Mouse (Mus musculus): ENCODE measurements at regions not wholly inside any gene's neighbourhood (a gene's known extent, or its start where the extent isn't known, plus 50 kb on each side); places are given as distances from the start of the nearest gene placed in this dataset.
A peak's percentile ranks its signal among the peaks of the same experiment; 100 is the strongest.
"Not testable (repeated sequence)": the region's sequence is repeated elsewhere in the genome, so short reads cannot be mapped to it uniquely, and the experiment has no call there.

- intact Hi-C loops (cut with DNase I): no loop called here
- Histone ChIP-seq H3K4me3 (no peak overlapping the region), H3K27ac (no peak overlapping the region)
- TF ChIP-seq CTCF (IDR thresholded peaks at IDR 0.05): no peak
- no peak for DNase-seq (ENCODE audit: extremely low spot score in 1 of 2, low spot score in 2 of 2)
Measured at GRCm38 (mm10) chr6:53207781-53208180, 79.3 kb upstream of the Creb5 start.

GRCm38 (mm10) chr6:53207361-53207760 lies 79.7 kb upstream of the Creb5 start:
- TF ChIP-seq CTCF (IDR thresholded peaks at IDR 0.05): no peak
- Histone ChIP-seq H3K27ac (no peak overlapping the region), H3K4me3 (no peak overlapping the region)
- intact Hi-C loops (cut with DNase I): no loop called here
- DNase-seq (ENCODE audit: extremely low spot score in 1 of 2, low spot score in 2 of 2): no peak

GRCm38 (mm10) chr6:53201281-53201956 lies 85.7 kb upstream of the Creb5 start:
- intact Hi-C loops (cut with DNase I): no loop called here
- no peak for TF ChIP-seq CTCF (IDR thresholded peaks at IDR 0.05)
- Histone ChIP-seq H3K4me3 (no peak overlapping the region), H3K27ac (no peak overlapping the region)
- no peak for DNase-seq (ENCODE audit: extremely low spot score in 1 of 2, low spot score in 2 of 2)

- Histone ChIP-seq H3K27ac (no peak overlapping the region), H3K4me3 (no peak overlapping the region)
- no peak for TF ChIP-seq CTCF (IDR thresholded peaks at IDR 0.05)
- intact Hi-C loops (cut with DNase I): no loop called here
- no peak for DNase-seq (ENCODE audit: extremely low spot score in 1 of 2, low spot score in 2 of 2)
Measured at GRCm38 (mm10) chr6:53199474-53199873, 87.6 kb upstream of the Creb5 start.

GRCm38 (mm10) chr6:53182131-53182530 lies 104.9 kb upstream of the Creb5 start:
- DNase-seq (ENCODE audit: extremely low spot score in 1 of 2, low spot score in 2 of 2); H3K4me3 ChIP-seq; intact Hi-C loops (cut with DNase I); H3K27ac ChIP-seq: not testable (repeated sequence)

GRCm38 (mm10) chr6:53164423-53164841 lies 96.0 kb upstream of the Jazf1 start:
- Histone ChIP-seq H3K27ac (no peak overlapping the region), H3K4me3 (0 out of 2 replicates have a peak overlapping the region, but pooled peaks have one; percentile 15)
- peak; percentile 48 for TF ChIP-seq CTCF (IDR thresholded peaks at IDR 0.05)
- intact Hi-C loops (cut with DNase I): loop anchor here (1.0 kb wide), 1 partner anchor 557 kb away; no protein-coding TSS in a partner anchor
- peak; percentile 14 to 17 for DNase-seq (ENCODE audit: extremely low spot score in 1 of 2, low spot score in 2 of 2)

GRCm38 (mm10) chr6:53163091-53163490 lies 94.7 kb upstream of the Jazf1 start:
- no peak for TF ChIP-seq CTCF (IDR thresholded peaks at IDR 0.05)
- Histone ChIP-seq H3K27ac (no peak overlapping the region), H3K4me3 (no peak overlapping the region)
- no peak for DNase-seq (ENCODE audit: extremely low spot score in 1 of 2, low spot score in 2 of 2)
- intact Hi-C loops (cut with DNase I): no loop called here

- no peak overlapping the region for H3K27ac ChIP-seq
- no peak for DNase-seq (ENCODE audit: extremely low spot score in 1 of 2, low spot score in 2 of 2)
- intact Hi-C loops (cut with DNase I): no loop called here
- H3K4me3 ChIP-seq: no peak overlapping the region
- no peak for TF ChIP-seq CTCF (IDR thresholded peaks at IDR 0.05)
Measured at GRCm38 (mm10) chr6:53161627-53162026, 93.2 kb upstream of the Jazf1 start.

GRCm38 (mm10) chr6:53154621-53155020 lies 86.2 kb upstream of the Jazf1 start:
- DNase-seq (ENCODE audit: extremely low spot score in 1 of 2, low spot score in 2 of 2): no peak
- intact Hi-C loops (cut with DNase I): no loop called here
- Histone ChIP-seq H3K4me3 (no peak overlapping the region), H3K27ac (no peak overlapping the region)
- TF ChIP-seq CTCF (IDR thresholded peaks at IDR 0.05): no peak

- intact Hi-C loops (cut with DNase I): no loop called here
- no peak overlapping the region for H3K4me3 ChIP-seq
- no peak overlapping the region for H3K27ac ChIP-seq
- no peak for DNase-seq (ENCODE audit: extremely low spot score in 1 of 2, low spot score in 2 of 2)
- TF ChIP-seq CTCF (IDR thresholded peaks at IDR 0.05): no peak
Measured at GRCm38 (mm10) chr6:53147478-53147877, 79.0 kb upstream of the Jazf1 start.

GRCm38 (mm10) chr6:53143846-53144584 lies 75.6 kb upstream of the Jazf1 start:
- peak; percentile 75 for TF ChIP-seq CTCF (IDR thresholded peaks at IDR 0.05)
- H3K27ac ChIP-seq: no peak overlapping the region
- intact Hi-C loops (cut with DNase I): no loop called here
- H3K4me3 ChIP-seq: no peak overlapping the region
- peak; percentile 20 to 32 for DNase-seq (ENCODE audit: extremely low spot score in 1 of 2, low spot score in 2 of 2)

- no peak for DNase-seq (ENCODE audit: extremely low spot score in 1 of 2, low spot score in 2 of 2)
- intact Hi-C loops (cut with DNase I): no loop called here
- no peak for TF ChIP-seq CTCF (IDR thresholded peaks at IDR 0.05)
Measured at GRCm38 (mm10) chr6:53134410-53134809, 66.0 kb upstream of the Jazf1 start.

More at GRCm38 (mm10) chr6:53134410-53134809, 66.0 kb upstream of the Jazf1 start:
- Histone ChIP-seq H3K27ac (no peak overlapping the region), H3K4me3 (no peak overlapping the region)
